Mouse (Mus musculus): Measurements from ENCODE around the gene Srsf2.

DNA sequence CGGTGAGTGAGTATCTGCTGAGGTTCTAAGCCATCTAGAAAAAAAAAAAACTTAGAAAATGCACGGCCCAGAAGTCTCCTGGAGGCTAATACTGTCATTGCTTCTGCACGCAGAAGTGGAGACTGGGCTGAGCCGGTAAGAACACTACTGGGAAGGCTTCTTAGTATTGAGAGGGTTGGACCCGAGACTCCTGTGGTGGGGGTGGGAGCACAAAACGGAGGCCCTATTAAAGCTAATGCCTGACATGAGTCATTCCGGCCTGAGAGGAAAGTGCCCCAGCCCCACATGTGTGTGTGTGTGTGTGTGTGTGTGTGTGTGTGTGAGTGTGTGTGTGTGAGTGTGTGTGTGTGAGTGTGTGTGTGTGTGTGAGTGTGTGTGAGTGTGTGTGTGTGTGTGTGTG lies 45.8 kb downstream of the Srsf2 start:
- TF ChIP-seq CTCF (IDR thresholded peaks at IDR 0.05; ENCODE audit: low read depth) (peak; percentile 19; the same call in 1 of the 2 replicates), EP300 (optimal IDR thresholded peaks at IDR 0.05) (no peak)
